Mouse (Mus musculus) embryo, embryonic 11.5 days (tissue): ENCODE data around the gene Btbd11.

ENCODE experiments used
- DNase-seq: peaks from one replicate; pipeline ENCODE4 v3.0.0-alpha.2; 2012; ENCODE audit warnings: low read depth, low spot score

The Btbd11 gene

GRCm38 (mm10) chr10:85475642-85476345 is 89.2 kb downstream of the Btbd11 start:
- DNase-seq, result no peak

GRCm38 (mm10) chr10:85479959-85480625 is 93.5 kb downstream of the Btbd11 start:
- DNase-seq, result no peak

- no peak for DNase-seq
These were observed 94.5 kb downstream of the Btbd11 start for GRCm38 (mm10) chr10:85481106-85481505.

- DNase-seq, result no peak
These were observed 95.5 kb downstream of the Btbd11 start for GRCm38 (mm10) chr10:85482064-85482473.

GRCm38 (mm10) chr10:85482480-85482879 is 95.9 kb downstream of the Btbd11 start:
- no peak for DNase-seq

GRCm38 (mm10) chr10:85486456-85486855 is 99.8 kb downstream of the Btbd11 start:
- DNase-seq, result no peak

GRCm38 (mm10) chr10:85492583-85492982 is 106.0 kb downstream of the Btbd11 start:
- no peak for DNase-seq

- DNase-seq, result no peak
These were observed 109.7 kb downstream of the Btbd11 start for GRCm38 (mm10) chr10:85496358-85496757.

- no peak for DNase-seq
These were observed 110.4 kb downstream of the Btbd11 start for GRCm38 (mm10) chr10:85496981-85497380.

GRCm38 (mm10) chr10:85497931-85498330 is 111.3 kb downstream of the Btbd11 start:
- no peak for DNase-seq

- DNase-seq, result no peak
These were observed 114.0 kb downstream of the Btbd11 start for GRCm38 (mm10) chr10:85500573-85501155.

GRCm38 (mm10) chr10:85501966-85502566 is 115.5 kb downstream of the Btbd11 start:
- no peak for DNase-seq

GRCm38 (mm10) chr10:85502656-85503055 is 116.0 kb downstream of the Btbd11 start:
- DNase-seq, result no peak

- DNase-seq, result no peak
These were observed 116.8 kb downstream of the Btbd11 start for GRCm38 (mm10) chr10:85503453-85503852.

- no peak for DNase-seq
These were observed 120.8 kb downstream of the Btbd11 start for GRCm38 (mm10) chr10:85507270-85508050.

- no peak for DNase-seq
These were observed 121.7 kb downstream of the Btbd11 start for GRCm38 (mm10) chr10:85508193-85508794.

- no peak for DNase-seq
These were observed 122.4 kb downstream of the Btbd11 start for GRCm38 (mm10) chr10:85509000-85509399.

GRCm38 (mm10) chr10:85510329-85510728 is 123.7 kb downstream of the Btbd11 start:
- no peak for DNase-seq

GRCm38 (mm10) chr10:85512808-85513207 is 126.2 kb downstream of the Btbd11 start:
- DNase-seq, result no peak

GRCm38 (mm10) chr10:85517223-85518110 is 130.9 kb downstream of the Btbd11 start:
- DNase-seq, result peak; percentile 47
